Mouse (Mus musculus) thymus, postnatal 10 days (tissue): ENCODE results near the gene Cutc.

Experiments used
- DNase-seq, 2 experiments: peaks; one replicate each; pipeline ENCODE4 v3.0.0; 2021; ENCODE audit warnings: low spot score in 2 of 2

Cutc gene

GRCm38 (mm10) chr19:43795511-43795910 is 42.7 kb downstream of the Cutc start:
- no peak for DNase-seq

- DNase-seq: no peak
Measured at GRCm38 (mm10) chr19:43797216-43797615, 44.4 kb downstream of the Cutc start.

GRCm38 (mm10) chr19:43801427-43802051 is 48.7 kb downstream of the Cutc start:
- DNase-seq: no peak

- no peak for DNase-seq
Measured at GRCm38 (mm10) chr19:43803866-43804265, 51.1 kb downstream of the Cutc start.

GRCm38 (mm10) chr19:43809331-43809730 is 56.5 kb downstream of the Cutc start:
- no peak for DNase-seq

- DNase-seq: no peak
Measured at GRCm38 (mm10) chr19:43811419-43811818, 58.6 kb downstream of the Cutc start.

- no peak for DNase-seq
Measured at GRCm38 (mm10) chr19:43813315-43813714, 60.5 kb downstream of the Cutc start.

- DNase-seq: no peak
Measured at GRCm38 (mm10) chr19:43815661-43816414, 63.0 kb downstream of the Cutc start.
